Mouse (Mus musculus): ENCODE measurements around the gene Cfdp1.

Cfdp1 gene

GRCm38 (mm10) chr8:111739604-111740003 is 114.5 kb downstream of the Cfdp1 start:
- no peak for DNase-seq (ENCODE audit: low spot score)

DNA sequence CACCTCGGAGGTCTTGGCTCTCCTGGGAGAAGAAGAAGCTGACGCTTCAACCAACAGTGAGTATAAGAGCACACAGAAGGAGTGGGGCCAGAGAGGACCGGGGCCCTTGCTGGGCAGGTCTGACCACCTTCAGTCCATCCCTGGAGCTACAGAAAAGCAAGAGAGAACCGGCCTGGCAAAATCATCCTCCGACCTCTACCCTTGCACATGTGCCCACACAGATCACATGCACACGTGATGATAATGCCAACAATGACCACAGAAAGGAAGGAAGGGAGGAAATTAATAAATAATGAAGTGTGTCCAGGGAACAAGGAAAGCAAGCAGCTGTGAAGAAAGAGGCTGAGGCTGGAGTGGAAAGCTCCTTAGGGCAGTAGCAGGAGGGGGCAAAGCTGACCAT is 115.2 kb downstream of the Cfdp1 start:
- no peak for DNase-seq (ENCODE audit: low spot score)

DNA sequence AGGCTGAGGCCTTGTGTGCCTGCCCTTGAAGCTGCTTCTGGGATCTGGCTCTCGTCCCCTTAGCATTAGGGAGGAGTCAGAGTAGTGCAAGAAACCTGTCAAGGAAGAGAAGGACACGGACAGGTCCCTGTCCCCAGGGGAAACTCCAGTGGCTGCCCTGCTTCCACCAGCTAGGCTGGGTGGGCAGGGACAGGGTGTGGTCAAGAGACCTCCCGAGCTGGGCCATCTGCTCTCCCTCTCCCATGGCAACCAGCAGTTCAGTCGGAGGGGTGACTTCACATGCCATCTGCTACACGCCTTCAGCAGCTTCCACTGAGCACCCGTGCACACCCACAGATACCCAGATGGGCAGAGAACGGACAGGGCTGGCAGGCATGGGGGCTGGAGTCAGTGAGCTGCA is 117.8 kb downstream of the Cfdp1 start:
- no peak for DNase-seq (ENCODE audit: low spot score)

GRCm38 (mm10) chr8:111735791-111736190 is 118.3 kb downstream of the Cfdp1 start:
- no peak for DNase-seq (ENCODE audit: low spot score)

- no peak for DNase-seq (ENCODE audit: low spot score)
Measured at GRCm38 (mm10) chr8:111735335-111735761, 118.7 kb downstream of the Cfdp1 start.

DNA sequence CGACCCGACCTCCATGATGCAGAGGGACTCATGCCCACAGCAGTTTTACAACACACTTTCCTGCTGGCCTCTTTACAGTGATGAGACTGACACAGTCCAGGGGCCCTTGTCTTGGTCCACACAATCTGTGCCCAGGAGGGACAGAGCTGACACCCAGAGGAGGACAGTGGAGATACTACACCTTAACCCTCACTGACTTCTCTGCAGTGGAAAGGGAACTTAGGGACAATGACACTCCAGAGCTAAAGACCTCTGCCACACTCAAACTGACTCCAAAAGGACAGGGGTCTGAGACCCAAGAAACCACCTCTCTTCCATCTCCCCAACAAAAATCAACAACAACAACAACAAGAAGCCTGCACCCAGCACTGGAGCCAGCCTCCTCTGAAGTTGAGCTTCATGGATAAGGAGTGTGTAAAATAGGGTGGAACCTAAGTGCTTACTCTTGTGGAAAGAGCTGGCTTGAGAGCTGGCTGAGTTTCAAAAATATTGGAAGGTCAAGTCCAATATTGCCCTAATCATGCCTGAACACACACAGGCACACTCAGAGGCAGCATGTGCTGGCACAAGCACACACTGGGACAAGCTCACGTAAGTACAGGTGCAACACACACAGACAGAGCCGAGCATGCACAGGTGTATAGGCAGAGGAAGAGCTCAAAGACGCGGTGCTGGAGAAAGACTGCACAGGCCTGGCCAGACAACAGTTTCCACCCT is 119.7 kb downstream of the Cfdp1 start:
- DNase-seq (ENCODE audit: low spot score) = no peak

GRCm38 (mm10) chr8:111733581-111734243 is 120.4 kb downstream of the Cfdp1 start:
- DNase-seq (ENCODE audit: low spot score) = no peak

- DNase-seq (ENCODE audit: low spot score) = no peak
Measured at GRCm38 (mm10) chr8:111732406-111733085, 121.5 kb downstream of the Cfdp1 start.

DNA sequence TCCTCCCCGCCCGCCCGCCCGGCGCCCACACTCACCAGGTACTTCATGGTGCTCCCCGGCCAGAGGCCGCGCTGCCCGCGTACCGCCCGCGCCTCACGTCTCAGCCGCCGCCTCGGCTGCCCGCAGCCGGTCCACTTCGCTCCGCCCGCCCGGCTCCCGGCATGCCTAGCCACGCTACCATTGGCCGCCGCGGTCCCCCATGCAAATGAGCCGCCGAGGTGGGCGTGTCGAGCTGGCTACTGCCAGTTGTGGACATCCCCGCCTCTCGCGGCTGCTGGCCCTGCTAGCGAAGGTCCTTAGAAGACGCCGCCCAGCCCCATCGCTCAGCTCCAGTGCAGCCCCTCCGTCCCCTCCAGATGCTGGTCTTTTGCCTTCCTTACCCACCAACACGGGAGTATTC is 122.1 kb downstream of the Cfdp1 start:
- peak; percentile 87 for DNase-seq (ENCODE audit: low spot score)

GRCm38 (mm10) chr8:111731231-111731977 is 122.7 kb downstream of the Cfdp1 start:
- no peak for DNase-seq (ENCODE audit: low spot score)

- no peak for DNase-seq (ENCODE audit: low spot score)
Measured at GRCm38 (mm10) chr8:111729233-111730170, 124.6 kb downstream of the Cfdp1 start.

- no peak for DNase-seq (ENCODE audit: low spot score)
Measured at GRCm38 (mm10) chr8:111728481-111728880, 125.6 kb downstream of the Cfdp1 start.

GRCm38 (mm10) chr8:111727553-111727952 is 126.5 kb downstream of the Cfdp1 start:
- no peak for DNase-seq (ENCODE audit: low spot score)

- no peak for DNase-seq (ENCODE audit: low spot score)
Measured at GRCm38 (mm10) chr8:111726102-111726900, 127.8 kb downstream of the Cfdp1 start.

- no peak for DNase-seq (ENCODE audit: low spot score)
Measured at GRCm38 (mm10) chr8:111725341-111725740, 128.8 kb downstream of the Cfdp1 start.

DNA sequence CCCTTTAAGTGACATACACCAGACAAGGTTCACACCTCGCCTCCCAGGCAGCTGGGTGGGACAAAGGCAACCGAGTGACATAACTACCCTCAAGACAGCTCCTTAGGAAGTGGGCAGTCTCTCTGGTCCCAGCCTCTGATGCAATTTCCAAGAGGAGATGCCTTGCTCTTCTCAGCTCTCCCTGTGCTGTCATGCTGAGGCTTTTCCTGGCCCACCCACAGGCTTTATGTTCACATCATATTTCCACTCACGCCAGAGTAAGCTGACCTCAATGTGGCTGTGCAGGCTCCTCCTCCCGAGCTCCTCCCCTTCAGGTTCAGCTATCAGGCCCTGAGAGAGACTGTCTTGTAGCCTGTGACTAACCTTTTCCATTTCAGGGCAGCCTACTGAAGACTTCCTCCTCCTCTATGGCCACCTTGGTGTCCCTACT is 134.0 kb downstream of the Cfdp1 start:
- DNase-seq (ENCODE audit: low spot score) = no peak

DNA sequence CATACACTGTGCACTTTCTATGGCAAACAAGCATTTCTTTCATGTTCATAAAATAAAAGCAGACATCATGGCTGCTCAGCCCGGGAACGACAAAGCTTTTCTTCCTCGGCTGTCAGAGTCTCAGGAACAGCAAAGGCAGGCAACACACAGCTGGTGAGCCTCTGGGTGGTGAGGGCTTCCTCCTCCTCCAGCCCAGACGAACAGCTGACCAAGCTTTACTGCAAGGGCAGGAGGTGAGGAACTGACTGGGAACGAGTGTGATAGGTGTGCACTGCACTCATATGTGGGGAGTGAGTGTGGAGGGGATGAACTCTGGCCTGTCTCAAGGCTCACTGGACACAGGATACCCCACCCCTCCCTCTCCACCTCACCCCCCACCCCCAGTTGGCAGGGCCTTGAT is 135.2 kb downstream of the Cfdp1 start:
- DNase-seq (ENCODE audit: low spot score) = no peak
